Mouse (Mus musculus): ENCODE data around the gene Ipo7. TPM values are rescaled to one million over a fixed set of nuclear protein-coding genes. Genes with fewer than 3 reads are reported as not detected.
"Not testable (repeated sequence)": the region's sequence is repeated elsewhere in the genome, so short reads cannot be mapped to it uniquely, and the experiment has no call there.

Ipo7 gene
- polyA plus RNA-seq (2012; fragmentation: generic; extraction: Trizol), result 28.3 TPM

DNA sequence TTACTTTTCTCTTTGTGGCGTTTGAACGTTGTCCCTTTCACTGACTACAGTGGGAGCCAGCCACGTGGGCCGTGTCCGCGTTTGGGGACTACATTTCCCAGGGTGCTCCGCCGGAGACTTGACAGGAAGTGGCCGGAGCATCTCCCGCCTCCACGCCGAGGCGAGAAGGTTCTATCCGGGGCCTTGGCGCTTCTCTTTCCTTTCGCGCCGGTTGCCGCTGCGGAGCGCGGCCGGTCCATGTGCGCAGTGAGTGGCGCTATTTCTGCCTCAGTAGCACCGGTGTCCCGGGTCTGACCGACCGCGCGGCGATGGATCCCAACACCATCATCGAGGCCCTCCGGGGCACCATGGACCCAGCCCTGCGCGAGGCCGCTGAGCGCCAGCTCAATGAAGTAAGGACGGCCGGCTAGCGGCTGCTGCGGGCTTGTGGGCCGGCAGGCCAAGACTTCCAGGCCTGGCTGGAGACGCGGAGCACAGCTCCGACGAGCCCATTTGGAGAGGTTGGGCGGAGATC lies at the start of gene Ipo7:
Gene Ipo7, plus strand, starts transcription at position 158 of the 514 bp plus-strand sequence.
- H3K36me3 ChIP-seq (ENCODE audit: control insufficient read depth, insufficient read depth), result no peaks in the 10 kb centered on the region
- H3ac ChIP-seq (ENCODE audit: control insufficient read depth, insufficient read length), result peak within 1 kb of the TSS; percentile 81
- peaks cover 51% of the 10 kb centered on the region for H3K79me2 ChIP-seq (ENCODE audit: control insufficient read depth, insufficient read depth)
- peak within 1 kb of the TSS; percentile 92 for H3K4me3 ChIP-seq
- H3K4me2 ChIP-seq (ENCODE audit: low read depth), result peak within 1 kb of the TSS; percentile 92
- TF ChIP-seq MYOD1 (IDR thresholded peaks at IDR 0.05; ENCODE audit: control insufficient read depth in 1 of 3, insufficient read length in 2 of 3, low read depth in 2 of 3) (no peak), REST (IDR thresholded peaks at IDR 0.05; ENCODE audit: insufficient read depth, insufficient read length) (no peak), SRF (IDR thresholded peaks at IDR 0.05; ENCODE audit: control insufficient read depth, insufficient read length, low read depth) (no peak), USF1 (IDR thresholded peaks at IDR 0.05; ENCODE audit: low read depth) (peak; percentile 88), TCF3 (IDR thresholded peaks at IDR 0.05; ENCODE audit: insufficient read length, low read depth) (no peak), MYOG (IDR thresholded peaks at IDR 0.05; ENCODE audit: control insufficient read depth in 1 of 3, insufficient read depth in 1 of 3, insufficient read length in 2 of 3, low read depth in 2 of 3) (no peak), MAX (IDR thresholded peaks at IDR 0.05; ENCODE audit: low read depth) (no peak), POLR2A (IDR thresholded peaks at IDR 0.05; ENCODE audit: insufficient read length, low read depth) (peak; percentile 96), E2F4 (IDR thresholded peaks at IDR 0.05; ENCODE audit: insufficient read depth) (peak; percentile 33), CEBPB (IDR thresholded peaks at IDR 0.05; ENCODE audit: insufficient read depth, poor library complexity, severe bottlenecking) (no peak), POLR2AphosphoS2 (IDR thresholded peaks at IDR 0.05; ENCODE audit: insufficient read length, low read depth) (peak; percentile 85), TCF12 (IDR thresholded peaks at IDR 0.05; ENCODE audit: insufficient read depth, poor library complexity, severe bottlenecking) (no peak)
- no peaks in the 10 kb centered on the region for H3K27me3 ChIP-seq (ENCODE audit: control insufficient read depth, insufficient read depth, insufficient read length)

- Histone ChIP-seq H3K4me2 (ENCODE audit: low read depth) (no peak overlapping the region), H3K27me3 (ENCODE audit: control insufficient read depth, insufficient read depth, insufficient read length) (no peaks in the 10 kb centered on the region), H3K79me2 (ENCODE audit: control insufficient read depth, insufficient read depth) (no peaks in the 10 kb centered on the region), H3ac (ENCODE audit: control insufficient read depth, insufficient read length) (no peak overlapping the region), H3K36me3 (ENCODE audit: control insufficient read depth, insufficient read depth) (peaks cover 11% of the 10 kb centered on the region), H3K4me3 (no peak overlapping the region)
- TF ChIP-seq CEBPB (IDR thresholded peaks at IDR 0.05; ENCODE audit: insufficient read depth, poor library complexity, severe bottlenecking), result no peak
- no peak for TF ChIP-seq TCF12 (IDR thresholded peaks at IDR 0.05; ENCODE audit: insufficient read depth, poor library complexity, severe bottlenecking)
- TF ChIP-seq POLR2A (IDR thresholded peaks at IDR 0.05; ENCODE audit: insufficient read length, low read depth), result no peak
- TF ChIP-seq MYOG (IDR thresholded peaks at IDR 0.05; ENCODE audit: control insufficient read depth in 1 of 3, insufficient read depth in 1 of 3, insufficient read length in 2 of 3, low read depth in 2 of 3), result no peak
- TF ChIP-seq MYOD1 (IDR thresholded peaks at IDR 0.05; ENCODE audit: control insufficient read depth in 1 of 3, insufficient read length in 2 of 3, low read depth in 2 of 3), result no peak
- no peak for TF ChIP-seq REST (IDR thresholded peaks at IDR 0.05; ENCODE audit: insufficient read depth, insufficient read length)
- no peak for TF ChIP-seq MAX (IDR thresholded peaks at IDR 0.05; ENCODE audit: low read depth)
- no peak for TF ChIP-seq USF1 (IDR thresholded peaks at IDR 0.05; ENCODE audit: low read depth)
- no peak for TF ChIP-seq TCF3 (IDR thresholded peaks at IDR 0.05; ENCODE audit: insufficient read length, low read depth)
- TF ChIP-seq SRF (IDR thresholded peaks at IDR 0.05; ENCODE audit: control insufficient read depth, insufficient read length, low read depth), result no peak
- no peak for TF ChIP-seq POLR2AphosphoS2 (IDR thresholded peaks at IDR 0.05; ENCODE audit: insufficient read length, low read depth)
- no peak for TF ChIP-seq E2F4 (IDR thresholded peaks at IDR 0.05; ENCODE audit: insufficient read depth)
Measured at GRCm38 (mm10) chr7:109968924-109969450, 49.1 kb upstream of the Ipo7 start.

- Histone ChIP-seq H3K4me2 (ENCODE audit: low read depth) (no peak overlapping the region), H3K79me2 (ENCODE audit: control insufficient read depth, insufficient read depth) (no peaks in the 10 kb centered on the region), H3ac (ENCODE audit: control insufficient read depth, insufficient read length) (no peak overlapping the region), H3K36me3 (ENCODE audit: control insufficient read depth, insufficient read depth) (peaks cover 11% of the 10 kb centered on the region), H3K4me3 (no peak overlapping the region), H3K27me3 (ENCODE audit: control insufficient read depth, insufficient read depth, insufficient read length) (no peaks in the 10 kb centered on the region)
- TF ChIP-seq MYOG (IDR thresholded peaks at IDR 0.05; ENCODE audit: control insufficient read depth in 1 of 3, insufficient read depth in 1 of 3, insufficient read length in 2 of 3, low read depth in 2 of 3) (no peak), MAX (IDR thresholded peaks at IDR 0.05; ENCODE audit: low read depth) (no peak), TCF12 (IDR thresholded peaks at IDR 0.05; ENCODE audit: insufficient read depth, poor library complexity, severe bottlenecking) (no peak), SRF (IDR thresholded peaks at IDR 0.05; ENCODE audit: control insufficient read depth, insufficient read length, low read depth) (no peak), MYOD1 (IDR thresholded peaks at IDR 0.05; ENCODE audit: control insufficient read depth in 1 of 3, insufficient read length in 2 of 3, low read depth in 2 of 3) (no peak), TCF3 (IDR thresholded peaks at IDR 0.05; ENCODE audit: insufficient read length, low read depth) (no peak), POLR2AphosphoS2 (IDR thresholded peaks at IDR 0.05; ENCODE audit: insufficient read length, low read depth) (no peak), E2F4 (IDR thresholded peaks at IDR 0.05; ENCODE audit: insufficient read depth) (no peak), USF1 (IDR thresholded peaks at IDR 0.05; ENCODE audit: low read depth) (no peak), POLR2A (IDR thresholded peaks at IDR 0.05; ENCODE audit: insufficient read length, low read depth) (no peak)
Measured at GRCm38 (mm10) chr7:109969542-109969941, 48.5 kb upstream of the Ipo7 start.

DNA sequence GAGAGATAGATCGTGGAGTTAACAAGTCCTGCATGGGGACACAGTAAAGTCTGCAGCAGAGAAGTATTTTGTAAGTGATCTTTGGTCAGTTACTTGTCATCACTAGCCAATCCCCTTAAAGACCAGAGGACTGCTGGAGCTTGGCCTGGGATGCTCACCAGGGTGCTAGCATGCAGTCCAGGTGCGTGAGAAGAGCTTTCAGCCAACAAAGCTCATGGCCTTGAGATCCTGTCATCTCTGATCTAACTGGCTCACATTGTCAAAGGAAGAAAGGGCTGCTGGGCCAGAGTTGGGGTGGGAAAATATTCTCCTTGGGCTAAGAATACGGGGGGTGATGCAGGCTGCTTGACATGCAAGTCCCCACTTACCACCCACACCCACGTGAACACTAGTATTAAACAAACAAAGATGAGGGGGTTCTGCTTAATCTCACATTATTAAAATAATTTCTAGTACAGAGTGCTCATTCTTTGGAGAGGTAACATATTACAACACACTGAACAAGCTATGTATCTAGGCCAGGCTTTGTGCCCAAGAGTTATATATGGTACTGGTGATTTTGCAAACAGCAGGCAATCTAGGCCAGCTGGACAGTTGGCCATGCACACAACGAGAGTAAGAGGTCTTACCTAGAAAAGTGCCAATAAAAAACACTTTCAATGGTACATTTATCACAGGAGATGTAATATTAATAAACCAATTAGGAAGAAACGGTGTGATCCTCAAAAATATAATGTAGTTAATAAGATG lies 41.9 kb upstream of the Ipo7 start:
- H3K79me2 ChIP-seq (ENCODE audit: control insufficient read depth, insufficient read depth), result no peaks in the 10 kb centered on the region
- H3K27me3 ChIP-seq (ENCODE audit: control insufficient read depth, insufficient read depth, insufficient read length), result no peaks in the 10 kb centered on the region
- no peak for TF ChIP-seq CEBPB (IDR thresholded peaks at IDR 0.05; ENCODE audit: insufficient read depth, poor library complexity, severe bottlenecking)
- TF ChIP-seq POLR2AphosphoS2 (IDR thresholded peaks at IDR 0.05; ENCODE audit: insufficient read length, low read depth), result no peak
- TF ChIP-seq MYOG (IDR thresholded peaks at IDR 0.05; ENCODE audit: control insufficient read depth in 1 of 3, insufficient read depth in 1 of 3, insufficient read length in 2 of 3, low read depth in 2 of 3), result no peak
- no peak for TF ChIP-seq E2F4 (IDR thresholded peaks at IDR 0.05; ENCODE audit: insufficient read depth)
- TF ChIP-seq TCF3 (IDR thresholded peaks at IDR 0.05; ENCODE audit: insufficient read length, low read depth), result no peak
- no peak for TF ChIP-seq MAX (IDR thresholded peaks at IDR 0.05; ENCODE audit: low read depth)
- TF ChIP-seq POLR2A (IDR thresholded peaks at IDR 0.05; ENCODE audit: insufficient read length, low read depth), result no peak
- TF ChIP-seq SRF (IDR thresholded peaks at IDR 0.05; ENCODE audit: control insufficient read depth, insufficient read length, low read depth), result no peak
- TF ChIP-seq REST (IDR thresholded peaks at IDR 0.05; ENCODE audit: insufficient read depth, insufficient read length), result no peak
- TF ChIP-seq USF1 (IDR thresholded peaks at IDR 0.05; ENCODE audit: low read depth), result no peak
- no peak for TF ChIP-seq TCF12 (IDR thresholded peaks at IDR 0.05; ENCODE audit: insufficient read depth, poor library complexity, severe bottlenecking)
- TF ChIP-seq MYOD1 (IDR thresholded peaks at IDR 0.05; ENCODE audit: control insufficient read depth in 1 of 3, insufficient read length in 2 of 3, low read depth in 2 of 3), result no peak
- no peak overlapping the region for H3K4me3 ChIP-seq
- H3K4me2 ChIP-seq (ENCODE audit: low read depth), result no peak overlapping the region
- H3K36me3 ChIP-seq (ENCODE audit: control insufficient read depth, insufficient read depth), result peaks cover 43% of the 10 kb centered on the region
- H3ac ChIP-seq (ENCODE audit: control insufficient read depth, insufficient read length), result no peak overlapping the region

- H3K4me2 ChIP-seq (ENCODE audit: low read depth); H3ac ChIP-seq (ENCODE audit: control insufficient read depth, insufficient read length); H3K27me3 ChIP-seq (ENCODE audit: control insufficient read depth, insufficient read depth, insufficient read length); H3K4me3 ChIP-seq; H3K79me2 ChIP-seq (ENCODE audit: control insufficient read depth, insufficient read depth): not testable (repeated sequence)
- H3K36me3 ChIP-seq (ENCODE audit: control insufficient read depth, insufficient read depth), result peaks cover 52% of the 10 kb centered on the region
Measured at GRCm38 (mm10) chr7:109977131-109977530, 40.9 kb upstream of the Ipo7 start.

DNA sequence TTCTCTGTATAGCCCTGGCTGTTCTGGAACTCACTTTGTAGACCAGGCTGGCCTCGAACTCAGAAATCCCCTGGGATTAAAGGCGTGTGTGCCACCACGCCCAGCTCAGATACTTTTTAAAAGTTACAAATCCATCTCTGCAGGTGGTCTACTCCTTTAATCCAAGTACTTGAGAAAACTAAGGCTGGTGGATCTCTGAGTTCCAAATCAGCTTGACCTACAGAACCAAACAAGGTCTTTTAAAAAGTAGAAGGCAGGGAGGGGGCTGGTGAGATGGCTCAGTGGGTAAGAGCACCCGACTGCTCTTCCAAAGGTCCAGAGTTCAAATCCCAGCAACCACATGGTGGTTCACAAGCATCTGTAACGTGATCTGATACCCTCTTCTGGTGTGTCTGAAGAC lies 33.5 kb upstream of the Ipo7 start:
- Histone ChIP-seq H3K4me3 (peak overlapping the region; percentile 67), H3K79me2 (ENCODE audit: control insufficient read depth, insufficient read depth) (peaks cover 25% of the 10 kb centered on the region), H3K4me2 (ENCODE audit: low read depth) (peak overlapping the region; percentile 79)

More for the DNA sequence above, 33.5 kb upstream of the Ipo7 start:
- H3ac ChIP-seq (ENCODE audit: control insufficient read depth, insufficient read length); H3K27me3 ChIP-seq (ENCODE audit: control insufficient read depth, insufficient read depth, insufficient read length): not testable (repeated sequence)
- peaks cover 28% of the 10 kb centered on the region for H3K36me3 ChIP-seq (ENCODE audit: control insufficient read depth, insufficient read depth)

All from myocyte (in vitro differentiated cells).